Mouse (Mus musculus) E14TG2a.4 (cell line): Measurements from ENCODE around the gene Pgbd1.

ENCODE experiments used
- CTCF ChIP-seq: conservative IDR thresholded peaks from 2 replicates; pipeline ENCODE4 v1.5.1; 2014; ENCODE audit warnings: low read length
- NANOG ChIP-seq: IDR thresholded peaks from 2 replicates; pipeline ENCODE4 v1.6.1; 2014; ENCODE audit warnings: borderline replicate concordance, low read length, mixed read lengths

- TF ChIP-seq CTCF = no peak
- no peak for TF ChIP-seq NANOG
These were observed 26.3 kb downstream of the Pgbd1 start for GRCm38 (mm10) chr13:21414231-21415212.
